Mouse (Mus musculus): ENCODE data around the gene Ephx1.
"Not testable (repeated sequence)": the region's sequence is repeated elsewhere in the genome, so short reads cannot be mapped to it uniquely, and the experiment has no call there.

The Ephx1 gene

DNA sequence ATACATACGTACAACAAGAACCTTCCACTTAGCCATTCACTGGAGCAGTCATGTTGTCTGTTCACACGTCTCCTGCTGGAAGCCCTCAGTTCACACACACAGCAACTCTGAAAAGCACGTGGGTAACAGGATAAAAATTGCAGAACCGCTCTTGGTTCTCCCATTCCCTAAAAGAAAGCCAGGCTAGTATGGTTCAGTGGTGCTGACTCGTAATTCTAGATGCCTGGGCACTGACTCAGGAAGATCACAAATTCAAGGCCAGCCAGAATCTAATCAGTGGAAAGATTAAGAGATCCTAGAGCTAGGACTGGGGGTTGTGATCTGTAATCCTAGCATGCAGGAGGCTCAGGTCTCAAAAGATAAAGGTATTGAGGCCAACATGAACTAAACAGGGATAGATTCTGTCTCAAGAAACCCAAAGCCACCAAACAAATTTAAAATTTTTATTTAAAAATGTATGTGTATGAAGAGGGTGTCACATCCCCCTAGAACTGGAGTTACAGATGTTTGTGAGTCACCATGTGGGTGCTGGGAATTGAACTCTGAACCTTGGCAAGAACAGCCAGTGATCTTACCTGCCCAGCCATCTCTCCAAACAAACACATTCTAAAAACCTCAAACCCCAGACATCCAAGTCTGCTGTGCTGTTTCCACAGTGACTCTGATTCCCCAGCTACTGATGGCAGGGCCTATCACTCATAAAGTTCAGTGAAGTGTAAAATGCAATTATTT, at the start of gene Ephx1:
Gene Ephx1, minus strand, starts transcription at position 149 of the 732 bp plus-strand sequence.
- DNase-seq (ENCODE audit: low spot score) = no peak

DNA sequence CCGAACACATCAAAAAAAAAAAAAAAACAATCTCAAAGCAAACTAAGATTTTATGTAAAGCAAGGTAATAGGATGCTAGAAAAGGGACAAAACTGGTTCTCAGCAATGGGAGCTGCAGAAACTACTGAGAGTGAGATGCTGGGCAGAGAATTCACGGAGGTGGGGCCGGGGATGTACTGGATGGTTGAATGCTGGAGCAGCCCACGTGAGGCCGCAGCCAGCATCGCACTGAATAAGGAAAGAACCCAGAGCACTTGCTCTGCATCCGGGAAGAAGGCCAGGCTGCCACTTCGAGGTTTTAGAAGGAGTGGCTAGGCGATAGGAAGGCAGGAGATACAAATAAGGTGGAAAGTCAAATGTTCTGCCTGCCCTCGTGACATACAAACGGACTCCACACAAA, 49.0 kb upstream of the Ephx1 start:
- no peak for DNase-seq (ENCODE audit: low spot score)

DNA sequence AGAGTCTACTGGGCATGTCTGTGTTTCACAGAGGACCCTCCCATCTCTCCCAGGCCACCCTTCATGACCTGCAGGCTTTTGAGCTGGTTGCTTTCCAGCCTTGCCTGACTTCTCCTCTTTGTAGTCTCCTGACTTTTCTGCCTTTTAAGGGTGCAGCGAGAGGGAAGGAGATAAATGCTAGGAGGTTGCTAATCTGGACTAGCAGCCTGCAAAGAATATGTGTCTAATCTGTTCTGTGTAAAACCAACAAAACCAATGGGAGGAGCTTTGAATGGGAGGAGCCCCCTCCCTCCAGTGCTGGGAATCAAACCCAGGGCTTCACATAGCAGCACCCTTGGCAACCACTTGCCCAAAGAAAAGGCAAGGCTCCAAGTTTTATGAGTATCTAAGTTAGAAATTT, 47.6 kb upstream of the Ephx1 start:
- DNase-seq (ENCODE audit: low spot score) = no peak

DNA sequence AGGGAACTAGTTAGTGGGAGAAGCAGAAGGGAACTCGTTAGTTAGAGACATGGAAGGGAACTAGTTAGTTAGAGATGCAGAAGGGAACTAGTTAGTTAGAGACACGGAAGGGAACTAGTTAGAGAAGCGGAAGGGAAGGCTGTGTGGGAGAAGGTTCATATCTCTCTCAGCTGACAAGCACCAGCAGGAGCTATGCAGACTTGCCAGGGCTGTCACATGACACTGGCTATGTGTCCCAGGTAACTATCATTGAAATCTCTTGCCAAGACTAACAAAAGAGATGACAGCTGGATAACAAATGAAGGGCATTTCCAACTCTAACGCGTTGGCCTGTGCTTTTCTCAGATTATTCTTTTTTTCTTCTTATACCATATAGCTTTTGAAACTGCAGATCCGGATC, 43.9 kb upstream of the Ephx1 start:
- DNase-seq (ENCODE audit: low spot score) = no peak

DNA sequence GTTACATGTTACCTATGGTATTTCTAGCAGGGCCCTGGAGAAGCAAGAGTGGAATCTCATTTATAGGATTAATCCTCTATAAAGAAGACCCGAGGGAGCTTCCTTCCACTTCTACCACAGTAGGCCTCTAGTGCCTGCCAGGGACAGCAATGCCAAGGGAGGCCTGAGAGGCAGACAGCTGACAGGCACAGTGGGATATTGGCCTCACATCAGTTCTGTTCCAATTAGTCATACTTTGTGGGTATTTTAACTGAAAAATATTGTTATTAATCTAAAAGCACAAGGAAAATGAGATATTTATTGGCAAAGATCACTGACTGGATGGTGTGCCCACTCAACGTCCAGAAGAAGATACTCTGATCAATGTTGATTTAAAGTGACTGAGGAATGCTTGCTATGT, 43.3 kb upstream of the Ephx1 start:
- DNase-seq (ENCODE audit: low spot score) = no peak

DNA sequence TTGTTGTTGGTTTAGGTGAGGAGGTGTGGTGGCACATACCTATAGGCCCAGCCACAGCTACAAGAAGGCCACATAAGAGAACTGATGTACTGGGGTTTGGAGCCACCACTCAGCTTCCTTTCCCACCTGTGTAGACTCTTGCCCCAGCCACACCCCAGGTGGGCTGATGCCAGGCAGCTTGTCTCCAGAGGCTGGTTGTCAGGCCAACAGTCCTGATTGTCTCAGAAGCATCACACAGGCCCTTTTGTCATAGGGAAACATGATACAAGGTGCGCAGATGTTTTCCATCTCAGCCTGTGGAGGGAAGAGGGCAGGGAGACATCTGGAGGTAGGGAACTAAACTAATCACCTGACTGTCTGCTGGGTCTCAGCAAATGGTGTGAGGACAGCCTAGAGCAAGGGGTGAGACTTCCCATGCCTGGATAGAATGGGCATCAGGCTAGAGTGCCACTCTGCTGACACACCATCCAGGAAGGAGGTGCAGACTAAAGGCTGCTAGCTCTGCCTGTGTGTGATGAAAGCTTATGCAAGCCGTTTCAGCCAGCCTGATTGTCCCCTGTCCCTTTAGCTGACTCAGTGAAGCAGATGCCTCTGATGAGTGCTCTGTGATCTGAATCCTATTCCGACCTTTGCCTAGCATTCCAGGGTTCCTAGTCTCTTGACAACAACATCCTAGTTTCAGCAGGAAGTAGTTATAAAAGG, 41.2 kb upstream of the Ephx1 start:
- no peak for DNase-seq (ENCODE audit: low spot score)

DNA sequence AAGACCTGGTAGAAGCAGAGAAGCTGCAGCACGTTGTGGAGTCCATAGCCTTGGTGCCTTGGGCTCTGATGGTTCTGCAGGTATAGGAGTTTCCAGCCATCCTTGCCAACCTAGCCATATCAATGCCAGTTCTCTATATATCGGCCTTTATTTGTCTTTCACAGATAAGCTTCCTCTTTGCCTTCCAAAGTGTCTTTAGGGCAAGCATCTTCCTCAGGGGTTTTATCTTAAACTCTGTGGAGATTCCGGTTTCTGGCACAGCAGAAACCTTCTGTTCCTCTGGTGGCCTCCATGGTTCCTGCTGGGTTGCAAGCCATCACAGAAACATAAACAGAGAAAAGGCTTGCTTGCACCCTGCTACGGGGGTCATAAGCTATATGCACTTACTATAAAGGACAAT, 32.2 kb upstream of the Ephx1 start:
- DNase-seq (ENCODE audit: low spot score) = no peak

DNA sequence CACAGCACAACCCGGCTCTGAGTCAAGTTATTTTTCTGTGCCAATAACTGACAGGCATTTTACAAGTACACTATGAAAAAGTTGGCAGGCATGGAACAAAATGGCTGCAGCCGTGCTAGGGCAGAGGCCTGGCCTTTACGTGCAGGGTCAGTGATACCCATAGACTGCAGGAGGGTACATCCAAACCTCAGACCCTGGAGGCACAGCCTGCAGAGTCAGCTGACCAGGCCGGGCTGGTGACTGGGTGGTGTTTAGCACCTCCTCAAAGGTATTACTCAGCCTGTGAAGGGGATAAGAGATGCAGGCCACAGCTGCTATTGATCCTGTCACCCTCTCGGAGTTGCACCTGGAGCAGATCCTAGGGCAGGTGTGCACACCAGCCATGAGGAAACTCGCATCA, 30.2 kb upstream of the Ephx1 start, which contains the start of gene 9130409I23Rik:
Gene 9130409I23Rik, plus strand, starts transcription at position 301 of the 400 bp plus-strand sequence.
- no peak for DNase-seq (ENCODE audit: low spot score)

DNA sequence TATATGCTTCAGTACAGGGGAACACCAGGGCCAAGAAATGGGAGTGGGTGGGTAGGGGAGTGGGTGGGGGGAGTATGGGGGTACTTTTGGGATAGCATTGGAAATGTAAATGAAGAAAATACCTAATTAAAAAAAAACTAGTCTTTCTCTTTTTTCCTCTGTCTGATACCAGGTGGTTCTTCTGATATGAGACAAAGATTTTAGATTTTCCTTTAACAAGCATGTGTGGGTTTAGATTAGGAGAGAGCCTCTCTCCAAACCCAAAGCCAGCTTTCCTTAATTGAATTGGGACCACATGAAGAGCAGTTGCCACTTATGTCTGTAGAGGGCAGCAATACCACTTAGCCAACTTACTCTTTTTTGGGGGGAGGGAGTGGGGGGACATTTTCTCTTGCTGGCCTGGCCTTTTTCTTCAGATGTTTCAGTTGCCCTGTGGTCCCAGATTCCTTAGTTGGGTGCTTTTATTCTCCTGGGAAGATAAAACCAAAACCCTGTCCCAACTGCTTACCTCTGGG, 28.7 kb upstream of the Ephx1 start:
- no peak for DNase-seq (ENCODE audit: low spot score)

DNA sequence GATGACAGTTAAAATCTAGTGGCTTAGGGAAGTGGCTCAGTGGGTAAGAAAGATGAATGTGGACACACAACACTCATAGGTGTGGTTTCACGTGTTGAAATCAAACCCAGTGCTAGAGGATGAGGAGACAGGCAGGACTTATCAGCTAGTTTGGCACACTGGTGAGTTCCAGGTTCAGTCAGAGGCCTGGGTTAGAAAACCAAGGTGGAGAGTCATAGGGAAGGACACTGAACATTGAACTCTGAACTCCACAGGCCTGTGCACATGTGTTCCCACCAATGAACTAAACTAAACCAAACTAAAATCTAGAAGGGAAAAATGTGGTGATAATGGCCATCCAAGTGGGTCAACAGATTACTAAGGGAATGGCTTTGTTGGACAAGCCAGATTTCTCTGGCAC, 26.8 kb upstream of the Ephx1 start:
- no peak for DNase-seq (ENCODE audit: low spot score)

DNA sequence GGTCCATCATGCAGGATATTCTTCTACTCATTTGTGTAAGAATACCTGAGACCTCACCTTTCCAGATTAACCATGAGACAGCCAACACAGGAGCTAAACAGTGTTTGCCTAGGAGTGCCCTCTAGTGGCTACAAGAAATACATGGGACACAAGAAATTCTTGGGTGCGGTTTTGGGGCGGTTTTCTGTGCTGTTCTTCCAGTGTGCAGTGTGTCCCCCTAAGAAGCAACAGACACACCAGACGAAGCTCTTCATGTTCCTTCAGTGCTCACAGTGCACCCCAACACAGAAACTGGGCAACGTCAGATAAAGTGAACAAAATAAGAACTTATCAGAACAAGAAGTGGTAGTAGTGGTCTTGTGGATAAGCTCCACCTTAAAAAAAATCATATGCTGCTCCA, 18.9 kb upstream of the Ephx1 start:
- DNase-seq (ENCODE audit: low spot score) = no peak

DNA sequence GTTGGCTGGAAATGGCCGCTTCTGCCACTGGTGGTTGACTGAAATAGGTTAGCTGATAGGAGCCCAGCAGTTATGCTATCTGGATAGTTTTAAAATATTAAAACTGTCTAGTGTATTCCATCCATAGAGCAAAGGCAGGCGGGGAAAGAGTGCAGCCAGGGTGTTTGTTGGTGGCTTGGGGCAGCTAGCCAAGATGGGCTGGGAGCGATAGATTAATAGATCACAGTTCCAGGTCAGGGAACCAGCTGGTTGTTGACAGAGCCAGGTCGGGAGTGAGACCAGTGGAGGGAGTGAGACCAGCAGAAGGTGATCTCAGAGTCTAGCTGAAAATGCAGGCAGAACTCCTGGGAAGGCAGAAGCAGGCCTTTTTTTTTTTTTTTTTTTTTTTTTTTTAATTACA, 16.9 kb upstream of the Ephx1 start:
- DNase-seq (ENCODE audit: low spot score) = peak; percentile 16

DNA sequence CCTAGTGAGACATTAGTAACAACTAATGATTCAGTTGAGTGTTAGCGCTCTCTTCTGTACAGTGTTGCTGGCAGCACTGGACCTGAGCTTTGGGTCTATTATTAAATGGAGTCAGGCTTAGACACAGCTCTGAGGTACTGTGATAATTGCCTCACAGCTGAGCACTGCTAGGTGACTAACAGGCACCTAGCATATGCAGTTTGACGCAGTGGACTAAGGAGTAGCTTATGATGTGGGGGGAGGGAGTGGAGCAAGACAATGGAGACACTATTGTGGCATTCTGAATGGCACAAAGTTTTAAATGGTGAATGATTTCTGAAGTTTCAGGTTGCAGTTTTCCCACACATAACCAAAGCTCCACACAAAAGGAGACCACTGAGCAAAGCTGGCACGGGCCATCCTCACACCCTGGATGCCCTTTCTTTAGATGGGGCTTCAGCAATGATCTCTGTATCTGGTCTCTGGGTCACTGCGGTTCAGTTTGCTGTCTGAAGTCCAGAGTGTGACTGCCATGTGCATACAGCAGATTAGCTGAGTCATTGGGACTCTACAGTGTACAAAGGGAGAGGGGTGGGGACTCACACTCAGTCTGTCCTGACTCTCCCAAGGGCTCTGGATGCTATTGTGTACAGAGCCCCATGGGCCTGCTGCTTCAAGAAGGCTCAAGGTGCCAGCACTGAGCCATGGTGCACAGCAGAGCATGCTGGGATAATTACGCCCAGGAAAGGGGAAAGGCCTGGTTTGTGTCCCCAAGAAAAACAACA, 14.5 kb upstream of the Ephx1 start:
- DNase-seq (ENCODE audit: low spot score) = not testable (repeated sequence)

DNA sequence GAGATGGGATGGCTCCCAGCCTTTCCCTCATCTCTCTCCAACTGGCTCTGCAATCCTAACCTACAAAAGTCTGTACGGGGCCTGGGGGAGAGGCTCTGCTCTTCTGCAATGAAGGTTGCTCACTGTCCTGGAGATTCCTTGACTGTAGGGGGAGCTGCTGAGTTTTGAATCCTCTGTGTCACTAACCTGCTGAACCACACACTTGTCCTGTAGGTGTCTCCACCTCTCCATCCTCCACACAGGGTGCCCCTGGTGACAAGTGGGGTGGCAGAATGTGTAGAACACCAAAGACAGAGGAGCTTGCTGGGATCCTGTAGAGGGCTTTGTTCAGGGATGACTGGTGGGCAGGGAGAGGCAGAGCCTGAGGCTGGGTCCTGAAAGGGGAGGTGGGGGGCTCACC, 1.6 kb upstream of the Ephx1 start:
- peak; percentile 41 for DNase-seq (ENCODE audit: low spot score)

DNA sequence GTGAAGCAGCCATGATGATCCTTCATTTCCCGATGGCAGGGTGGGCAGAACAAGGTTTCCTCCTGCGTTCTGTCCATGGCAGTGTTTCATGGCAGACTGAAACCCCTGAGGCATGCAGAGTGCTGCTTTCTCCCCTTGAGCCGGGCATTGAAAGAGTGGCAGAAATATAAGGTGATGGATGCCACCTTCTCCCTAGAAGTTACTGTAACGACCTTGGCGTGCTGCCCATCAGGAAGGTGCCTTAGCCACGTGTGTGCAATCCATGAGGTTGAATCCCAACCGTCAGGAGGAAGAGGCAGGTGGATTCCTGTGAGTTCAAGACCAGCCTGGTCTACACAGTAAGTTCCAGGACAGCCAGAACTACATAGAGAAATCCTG, 773 bp upstream of the Ephx1 start:
- no peak for DNase-seq (ENCODE audit: low spot score)

DNA sequence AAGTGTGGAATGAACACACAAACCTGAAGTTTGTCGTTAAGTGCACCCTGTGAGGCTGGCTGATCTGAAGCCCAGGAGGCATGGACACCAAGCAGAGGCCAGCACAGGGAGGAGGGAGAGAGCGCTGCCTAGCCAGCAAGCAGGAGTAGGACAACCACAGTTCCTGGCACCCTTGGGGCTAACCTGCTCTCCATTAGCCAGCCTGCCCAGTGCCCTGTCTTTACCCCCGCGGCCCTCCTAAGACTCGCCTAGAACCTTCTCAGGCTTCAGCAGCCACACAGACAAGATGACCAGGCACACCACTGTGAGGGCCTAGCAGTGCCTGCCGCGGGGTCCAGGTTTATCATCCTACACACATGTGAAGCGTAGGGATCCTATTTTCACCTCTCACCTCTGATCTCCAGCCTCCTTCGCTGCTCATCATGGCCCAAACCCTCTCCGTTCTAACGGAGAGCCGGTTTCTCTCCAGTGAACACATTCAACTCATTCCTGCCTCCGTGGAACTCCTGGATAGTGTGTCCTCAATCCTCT, 2.7 kb downstream of the Ephx1 start:
- DNase-seq (ENCODE audit: low spot score) = no peak

DNA sequence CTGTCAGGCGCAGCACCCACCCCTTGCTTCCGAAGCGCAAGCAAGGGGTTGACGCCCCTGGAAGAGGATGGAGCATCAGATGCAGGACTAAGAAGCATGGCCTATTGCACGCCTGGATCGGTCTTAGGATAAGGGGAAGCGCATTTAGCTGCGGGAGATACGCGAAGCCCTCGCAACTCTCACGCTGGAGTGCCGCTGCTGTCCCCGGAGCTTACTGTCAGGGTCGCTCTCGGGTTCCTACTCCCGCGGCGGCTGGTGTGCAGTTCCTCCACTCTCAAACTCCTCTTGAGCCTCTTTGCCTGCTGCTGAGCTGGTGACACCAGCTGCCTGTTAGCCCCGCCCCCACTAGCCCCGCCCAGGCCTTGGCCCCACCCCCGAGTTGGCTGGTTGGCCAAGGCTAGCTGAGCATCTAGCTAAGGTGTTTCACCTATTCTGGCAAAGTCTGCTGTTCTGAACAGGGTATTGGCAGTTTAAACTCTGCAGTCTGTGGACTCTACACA, 3.4 kb downstream of the Ephx1 start:
- DNase-seq (ENCODE audit: low spot score) = peak; percentile 72

DNA sequence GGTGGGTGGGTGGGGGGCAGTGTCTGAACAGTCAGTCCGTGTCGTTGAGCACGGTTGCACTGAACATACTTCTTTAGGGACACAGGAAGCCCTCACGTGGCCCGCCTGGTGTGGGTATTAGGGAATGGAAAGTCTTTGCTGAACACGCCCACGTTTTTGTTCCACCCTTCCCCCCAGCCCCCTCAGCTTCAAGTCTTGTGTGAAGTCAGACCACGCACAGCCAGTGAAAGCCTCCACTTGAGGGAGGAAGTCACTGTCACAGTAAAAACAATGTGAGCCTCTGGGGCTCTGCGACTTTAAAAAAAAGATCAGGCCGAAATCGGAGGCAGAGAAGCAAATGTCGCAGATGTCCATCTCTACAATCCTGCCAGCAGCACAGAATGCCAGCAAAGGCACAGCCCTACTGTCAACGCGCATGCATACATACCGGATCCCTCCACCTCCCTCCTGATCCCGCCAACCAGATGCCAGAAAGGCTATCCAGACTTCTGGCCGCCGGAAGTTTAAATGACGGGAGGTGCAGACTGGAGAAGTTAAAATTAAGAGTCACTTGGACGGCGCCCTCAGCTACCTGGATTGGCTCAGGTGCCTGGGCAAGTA, 4.1 kb downstream of the Ephx1 start:
- DNase-seq (ENCODE audit: low spot score) = peak; percentile 60

DNA sequence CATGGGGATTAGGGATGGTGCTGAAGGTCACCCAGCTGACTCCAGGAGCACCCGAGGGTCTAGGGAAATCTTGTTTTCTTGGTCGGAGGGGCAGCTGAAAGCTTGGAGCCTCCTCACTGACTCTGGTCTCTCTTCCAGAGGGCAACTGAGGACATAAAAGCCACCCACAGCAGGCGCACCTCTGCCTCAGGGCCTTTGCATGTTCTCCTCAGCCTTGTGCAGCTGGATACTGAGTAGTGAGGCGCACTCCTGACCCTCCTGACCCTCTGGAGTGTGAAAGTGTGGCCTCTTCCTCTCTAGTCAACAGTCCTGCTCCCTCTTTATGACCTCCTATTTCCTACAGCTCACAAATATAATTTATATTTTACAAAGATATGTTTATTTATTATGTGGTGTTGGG, 4.7 kb downstream of the Ephx1 start:
- DNase-seq (ENCODE audit: low spot score) = no peak

DNA sequence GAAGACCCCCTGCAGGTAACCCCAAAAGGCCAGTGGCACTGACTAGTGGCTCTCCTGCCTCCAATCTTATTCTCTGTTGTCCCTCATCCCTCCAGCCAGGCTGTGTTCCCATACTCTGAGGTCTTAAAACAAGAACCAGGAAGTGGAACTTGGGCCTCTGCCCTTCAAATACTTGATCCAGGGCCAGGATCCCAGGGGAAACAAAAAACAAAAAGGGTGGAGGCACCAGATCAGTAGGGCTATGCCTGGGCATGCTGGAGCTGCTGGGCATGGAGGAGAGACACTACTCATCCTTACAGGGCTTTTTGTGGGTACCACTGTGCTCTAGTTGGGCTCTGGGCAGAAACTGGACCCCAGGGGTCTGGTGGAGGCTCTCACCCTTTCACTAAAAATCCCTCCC, 5.1 kb downstream of the Ephx1 start:
- peak; percentile 75 for DNase-seq (ENCODE audit: low spot score)

DNA sequence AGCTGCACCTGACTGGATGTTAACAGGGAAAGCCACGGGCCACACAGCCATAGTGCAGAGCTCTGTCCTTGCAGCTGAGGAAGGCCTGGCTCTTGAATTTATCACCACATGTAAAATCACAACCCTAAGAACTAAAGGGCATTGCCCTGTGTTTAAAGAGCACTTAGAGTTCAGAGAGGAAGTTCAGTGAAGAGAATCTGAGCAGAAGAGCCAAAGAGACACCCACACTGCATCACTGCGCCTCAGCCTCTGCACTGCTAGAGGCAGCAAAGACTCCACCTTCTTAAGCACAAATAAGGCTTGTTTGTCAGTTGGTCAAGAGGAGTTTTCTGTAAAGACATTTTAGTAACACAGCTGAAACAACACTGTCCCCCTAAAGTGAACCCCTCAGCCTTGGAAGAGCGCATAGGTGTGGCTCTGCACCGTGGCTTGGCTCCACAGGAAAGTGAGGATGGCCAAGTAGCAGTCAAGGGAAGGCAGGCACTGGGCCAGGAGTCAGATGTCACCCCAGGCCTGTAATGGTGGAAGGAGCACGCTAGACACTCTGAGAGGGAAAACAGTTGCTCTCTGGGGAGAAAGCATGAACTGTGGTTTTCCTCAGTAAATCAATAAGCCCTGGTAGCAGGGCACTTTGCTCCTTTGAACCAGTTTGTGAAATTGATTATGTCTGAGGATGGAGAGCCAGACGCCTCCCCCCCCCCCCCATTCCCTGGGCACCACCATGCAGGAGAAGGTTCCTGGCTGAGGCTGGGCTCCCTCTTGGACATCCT, 5.8 kb downstream of the Ephx1 start:
- DNase-seq (ENCODE audit: low spot score) = no peak

Data from ovary, adult 18-20 months (tissue).